Mouse (Mus musculus) layer of hippocampus, postnatal 14 days (tissue): ENCODE data around the gene Pi4ka. TPM values are rescaled to one million over a fixed set of nuclear protein-coding genes. Genes with fewer than 3 reads are reported as not detected.
A peak's percentile ranks its signal among the peaks of the same experiment; 100 is the strongest.
"Not testable (repeated sequence)": the region's sequence is repeated elsewhere in the genome, so short reads cannot be mapped to it uniquely, and the experiment has no call there.

Experiments used
- DNase-seq, 2 experiments: peaks; one replicate each; pipeline ENCODE4 v3.0.0; 2021 to 2022; ENCODE audit warnings: low spot score in 2 of 2, mixed read lengths in 1 of 2
- total RNA-seq, 2 experiments: library from RNA; stranded (reverse); gene quantifications; 2 replicates each; pipeline ENCODE4 v1.2.3; 2021

Gene Pi4ka
- total RNA-seq, 2 experiments from 2014 or later: 222 to 236 TPM

- DNase-seq: peak in 1 of 2 experiments; percentile 34
These were observed 171.0 kb downstream of the Pi4ka start for GRCm38 (mm10) chr16:17234916-17235665.

GRCm38 (mm10) chr16:17234499-17234895 lies 171.6 kb downstream of the Pi4ka start:
- no peak for DNase-seq

GRCm38 (mm10) chr16:17233702-17234498 lies 172.2 kb downstream of the Pi4ka start:
- peak; percentile 43 to 55 for DNase-seq

GRCm38 (mm10) chr16:17232794-17233701 lies 173.1 kb downstream of the Pi4ka start, which contains the start of gene Hic2:
Gene Hic2, plus strand, starts transcription at chr16:17233572.
- DNase-seq: peak; percentile 88 to 94

- DNase-seq: not testable (repeated sequence)
These were observed 174.6 kb downstream of the Pi4ka start for GRCm38 (mm10) chr16:17231523-17231922.

Other genes with a start within 250 kb of the Pi4ka start
- gene Ube2l3, start 203.7 kb downstream of the Pi4ka start, total RNA-seq: 100 to 1,000 TPM; 157 to 159 TPM
- 1 to 10 TPM; 2.5 to 3.1 TPM for gene Rimbp3, start 197.7 kb downstream of the Pi4ka start, total RNA-seq
- gene Hic2, start 172.7 kb downstream of the Pi4ka start, total RNA-seq: 1 to 10 TPM; 4.3 to 4.4 TPM
- 100 to 1,000 TPM in 1 of 2 experiments, 10 to 100 TPM in 1; 86.7 to 100 TPM for gene Tmem191c, start 130.2 kb downstream of the Pi4ka start, total RNA-seq
- under 1 TPM; 0.60 to 0.92 TPM for gene Serpind1, start 74.9 kb downstream of the Pi4ka start, total RNA-seq
- gene Snap29, start 328 bp downstream of the Pi4ka start, total RNA-seq: 10 to 100 TPM; 27.3 to 31.2 TPM
- gene Crkl, start 45.7 kb upstream of the Pi4ka start, total RNA-seq: 10 to 100 TPM; 37.3 to 37.4 TPM
- 10 to 100 TPM; 59.1 to 61.5 TPM for gene Aifm3, start 83.3 kb upstream of the Pi4ka start, total RNA-seq
- gene Lztr1, start 102.4 kb upstream of the Pi4ka start, total RNA-seq: 100 to 1,000 TPM; 204 to 215 TPM
- gene Thap7, start 124.8 kb upstream of the Pi4ka start, total RNA-seq: 10 to 100 TPM; 38.1 to 40.8 TPM
- gene Lrrc74b, start 154.9 kb upstream of the Pi4ka start, total RNA-seq: 1 to 10 TPM in 1 of 2 experiments, under 1 TPM in 1; 0.67 to 1.6 TPM
- 1 to 10 TPM in 1 of 2 experiments, under 1 TPM in 1; 0.83 to 1.1 TPM for gene P2rx6, start 155.6 kb upstream of the Pi4ka start, total RNA-seq
- gene Slc7a4, start 176.9 kb upstream of the Pi4ka start, total RNA-seq: 10 to 100 TPM; 86.2 to 94.9 TPM
- gene Smpd4, start 213.0 kb upstream of the Pi4ka start, total RNA-seq: 10 to 100 TPM; 37.9 to 42.2 TPM
- gene Ccdc74a, start 240.2 kb upstream of the Pi4ka start, total RNA-seq: 10 to 100 TPM; 39.9 to 48.2 TPM